Mouse (Mus musculus) lung, postnatal 0 days (tissue): ENCODE results near the gene Slc25a25.

Source experiments
- CTCF ChIP-seq: IDR thresholded peaks from 2 replicates; pipeline ENCODE4 v1.5.1; 2016; ENCODE audit warnings: antibody characterized with exemption, mild to moderate bottlenecking
- EP300 ChIP-seq: IDR thresholded peaks from 2 replicates; pipeline ENCODE4 v1.6.1; 2016; ENCODE audit warnings: antibody characterized with exemption, mild to moderate bottlenecking, control low read depth

- no peak for TF ChIP-seq CTCF
- TF ChIP-seq EP300: no peak
Measured at GRCm38 (mm10) chr2:32367315-32367714, 83.9 kb downstream of the Slc25a25 start.
